Mouse (Mus musculus): ENCODE measurements around the gene Nlk. TPM values are rescaled to one million over a fixed set of nuclear protein-coding genes. Genes with fewer than 3 reads are reported as not detected.
A peak's percentile ranks its signal among the peaks of the same experiment; 100 is the strongest.

Nlk gene
- polyA plus RNA-seq, 1 experiment: 25.6 TPM

GRCm38 (mm10) chr11:78530001-78530400, 167.2 kb downstream of the Nlk start:
- Histone ChIP-seq H3K27ac (ENCODE audit: insufficient read depth, low read length) (no peak overlapping the region), H3K4me1 (ENCODE audit: control insufficient read depth, insufficient read depth, low read length) (peaks cover 9% of the 10 kb centered on the region), H3K4me3 (replicated peaks; ENCODE audit: insufficient read depth, low read depth, low read length) (no peak overlapping the region), H3K27me3 (ENCODE audit: control insufficient read depth, insufficient read depth, low read length) (no peaks in the 10 kb centered on the region)
- 86% methylated on average over 12 of the region's 12 CpGs for WGBS
- no peak for TF ChIP-seq POLR2A (IDR thresholded peaks at IDR 0.05; ENCODE audit: borderline replicate concordance, insufficient read depth, low read length)
- no peak for TF ChIP-seq CTCF (IDR thresholded peaks at IDR 0.05; ENCODE audit: borderline replicate concordance, insufficient read depth, low read depth, low read length)
- DNase-seq: no peak

GRCm38 (mm10) chr11:78528714-78529113, 168.5 kb downstream of the Nlk start:
- Histone ChIP-seq H3K27ac (ENCODE audit: insufficient read depth, low read length) (no peak overlapping the region), H3K4me1 (ENCODE audit: control insufficient read depth, insufficient read depth, low read length) (peaks cover 10% of the 10 kb centered on the region), H3K4me3 (replicated peaks; ENCODE audit: insufficient read depth, low read depth, low read length) (no peak overlapping the region), H3K27me3 (ENCODE audit: control insufficient read depth, insufficient read depth, low read length) (no peaks in the 10 kb centered on the region)
- TF ChIP-seq CTCF (IDR thresholded peaks at IDR 0.05; ENCODE audit: borderline replicate concordance, insufficient read depth, low read depth, low read length) (no peak), POLR2A (IDR thresholded peaks at IDR 0.05; ENCODE audit: borderline replicate concordance, insufficient read depth, low read length) (no peak)
- DNase-seq: no peak
- WGBS: 69% methylated on average over 9 of the region's 9 CpGs

DNA sequence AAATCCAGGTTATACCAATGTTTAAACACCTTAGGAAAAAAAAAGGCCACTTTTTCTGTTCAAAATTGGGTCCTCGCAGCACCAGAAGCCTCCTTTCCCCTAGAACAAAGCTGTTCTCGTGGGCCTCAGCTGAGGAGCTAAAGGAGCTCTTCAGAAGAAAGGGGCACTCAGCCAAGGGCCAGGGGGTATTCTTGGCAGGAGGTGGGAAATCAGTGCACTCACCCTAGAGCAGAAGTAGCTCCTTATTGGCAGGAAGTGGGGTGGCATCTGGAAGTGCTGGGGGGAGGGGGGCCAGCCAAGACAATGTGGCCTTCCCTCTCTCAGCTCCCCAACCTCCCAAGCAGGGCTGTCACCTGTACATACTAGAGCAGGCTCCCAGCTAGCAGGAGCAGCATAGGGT, 172.3 kb downstream of the Nlk start:
- 24% methylated on average over 2 of the region's 2 CpGs for WGBS
- Histone ChIP-seq H3K27me3 (ENCODE audit: control insufficient read depth, insufficient read depth, low read length) (no peaks in the 10 kb centered on the region), H3K4me3 (replicated peaks; ENCODE audit: insufficient read depth, low read depth, low read length) (no peak overlapping the region), H3K27ac (ENCODE audit: insufficient read depth, low read length) (no peak overlapping the region), H3K4me1 (ENCODE audit: control insufficient read depth, insufficient read depth, low read length) (peaks cover 3% of the 10 kb centered on the region; the same call in 1 of the 2 replicates)
- no peak for TF ChIP-seq CTCF (IDR thresholded peaks at IDR 0.05; ENCODE audit: borderline replicate concordance, insufficient read depth, low read depth, low read length)
- no peak for TF ChIP-seq POLR2A (IDR thresholded peaks at IDR 0.05; ENCODE audit: borderline replicate concordance, insufficient read depth, low read length)
- no peak for DNase-seq

GRCm38 (mm10) chr11:78523241-78523955, 173.8 kb downstream of the Nlk start:
- H3K27me3 ChIP-seq (ENCODE audit: control insufficient read depth, insufficient read depth, low read length): no peaks in the 10 kb centered on the region
- TF ChIP-seq POLR2A (IDR thresholded peaks at IDR 0.05; ENCODE audit: borderline replicate concordance, insufficient read depth, low read length) (no peak), CTCF (IDR thresholded peaks at IDR 0.05; ENCODE audit: borderline replicate concordance, insufficient read depth, low read depth, low read length) (no peak)
- peak overlapping the region; percentile 10; the same call in 1 of the 2 replicates for H3K27ac ChIP-seq (ENCODE audit: insufficient read depth, low read length)
- WGBS: 20% methylated on average over 9 of the region's 9 CpGs
- no peak overlapping the region for H3K4me3 ChIP-seq (replicated peaks; ENCODE audit: insufficient read depth, low read depth, low read length)
- peaks cover 3% of the 10 kb centered on the region; the same call in 1 of the 2 replicates for H3K4me1 ChIP-seq (ENCODE audit: control insufficient read depth, insufficient read depth, low read length)
- DNase-seq: no peak

DNA sequence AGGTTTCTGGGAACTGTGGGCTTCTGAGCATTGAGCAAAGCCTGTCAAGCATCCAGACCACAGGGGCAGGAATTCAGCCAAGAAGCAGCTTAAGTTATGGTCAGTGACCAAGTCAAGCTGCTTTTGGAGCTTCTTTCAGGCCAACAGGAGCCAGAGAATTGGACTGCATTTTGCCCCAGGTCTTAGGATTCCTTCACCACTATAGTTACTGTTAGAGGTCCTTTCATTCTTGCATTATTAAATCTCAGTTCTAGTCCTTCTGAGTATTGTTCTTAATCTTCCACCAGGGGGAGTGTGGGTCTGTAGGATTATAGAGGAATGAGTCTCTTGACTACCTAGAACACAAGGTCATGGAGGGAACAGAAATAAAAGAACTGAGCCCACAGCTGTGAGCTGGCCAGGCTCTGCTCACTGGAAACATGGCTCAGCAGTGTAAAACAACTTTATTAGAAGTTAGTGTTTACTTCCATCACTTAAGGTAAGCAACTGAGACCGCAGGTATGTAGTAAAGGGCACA, 174.6 kb downstream of the Nlk start:
- no peak overlapping the region for H3K27ac ChIP-seq (ENCODE audit: insufficient read depth, low read length)
- 94% methylated on average over 1 of the region's 1 CpGs for WGBS
- peaks cover 3% of the 10 kb centered on the region; the same call in 1 of the 2 replicates for H3K4me1 ChIP-seq (ENCODE audit: control insufficient read depth, insufficient read depth, low read length)
- H3K4me3 ChIP-seq (replicated peaks; ENCODE audit: insufficient read depth, low read depth, low read length): no peak overlapping the region
- no peak for TF ChIP-seq POLR2A (IDR thresholded peaks at IDR 0.05; ENCODE audit: borderline replicate concordance, insufficient read depth, low read length)
- peak; percentile 2; the same call in 1 of the 2 replicates for TF ChIP-seq CTCF (IDR thresholded peaks at IDR 0.05; ENCODE audit: borderline replicate concordance, insufficient read depth, low read depth, low read length)
- no peak for DNase-seq
- no peaks in the 10 kb centered on the region for H3K27me3 ChIP-seq (ENCODE audit: control insufficient read depth, insufficient read depth, low read length)

DNA sequence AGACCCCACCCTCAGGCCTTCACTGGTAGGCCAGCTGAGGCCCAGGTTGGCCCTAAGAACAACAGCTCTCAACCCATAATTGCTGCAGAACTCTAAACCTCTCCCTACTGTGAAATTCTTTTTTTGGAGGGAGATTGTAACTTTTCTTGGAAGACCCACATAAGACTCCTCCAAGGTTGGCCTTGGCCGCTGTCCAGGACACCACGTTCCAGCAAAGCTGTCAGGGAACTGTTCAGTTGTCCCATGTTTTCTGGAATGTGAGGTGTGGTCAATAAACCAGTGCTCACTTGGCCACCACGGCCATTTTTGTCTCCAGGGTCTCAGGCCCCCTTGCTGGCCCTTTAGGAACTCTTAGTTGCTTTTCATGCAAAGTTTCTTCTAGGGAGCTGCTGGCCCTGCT, 175.3 kb downstream of the Nlk start:
- no peaks in the 10 kb centered on the region for H3K27me3 ChIP-seq (ENCODE audit: control insufficient read depth, insufficient read depth, low read length)
- 52% methylated on average over 3 of the region's 3 CpGs for WGBS
- H3K27ac ChIP-seq (ENCODE audit: insufficient read depth, low read length): no peak overlapping the region; the same call in 1 of the 2 replicates
- DNase-seq: no peak
- H3K4me1 ChIP-seq (ENCODE audit: control insufficient read depth, insufficient read depth, low read length): peaks cover 3% of the 10 kb centered on the region; the same call in 1 of the 2 replicates
- no peak overlapping the region for H3K4me3 ChIP-seq (replicated peaks; ENCODE audit: insufficient read depth, low read depth, low read length)
- TF ChIP-seq POLR2A (IDR thresholded peaks at IDR 0.05; ENCODE audit: borderline replicate concordance, insufficient read depth, low read length) (no peak), CTCF (IDR thresholded peaks at IDR 0.05; ENCODE audit: borderline replicate concordance, insufficient read depth, low read depth, low read length) (no peak)

DNA sequence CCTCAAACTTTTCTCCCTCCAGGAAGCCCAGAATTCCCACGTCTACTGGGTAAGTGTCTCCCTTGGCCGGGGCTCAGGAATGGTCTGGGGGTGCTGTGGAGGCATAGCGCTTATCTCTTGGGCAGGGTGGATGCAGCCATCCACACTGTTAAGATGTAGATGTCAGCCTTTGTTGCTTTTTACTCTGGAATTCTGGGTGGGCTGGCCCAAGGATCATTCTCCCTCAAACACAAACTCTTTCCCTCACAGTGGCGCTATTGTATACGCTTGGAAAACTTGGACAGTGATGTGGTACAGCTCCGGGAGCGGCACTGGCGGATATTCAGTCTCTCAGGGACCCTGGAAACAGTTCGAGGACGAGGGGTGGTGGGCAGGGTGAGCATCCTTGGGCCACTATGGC, 178.2 kb downstream of the Nlk start:
- Histone ChIP-seq H3K4me1 (ENCODE audit: control insufficient read depth, insufficient read depth, low read length) (peaks cover 9% of the 10 kb centered on the region; the same call in 1 of the 2 replicates), H3K27me3 (ENCODE audit: control insufficient read depth, insufficient read depth, low read length) (no peaks in the 10 kb centered on the region), H3K4me3 (replicated peaks; ENCODE audit: insufficient read depth, low read depth, low read length) (no peak overlapping the region), H3K27ac (ENCODE audit: insufficient read depth, low read length) (no peak overlapping the region)
- WGBS: 79% methylated on average over 10 of the region's 10 CpGs
- no peak for DNase-seq
- TF ChIP-seq POLR2A (IDR thresholded peaks at IDR 0.05; ENCODE audit: borderline replicate concordance, insufficient read depth, low read length): no peak
- no peak for TF ChIP-seq CTCF (IDR thresholded peaks at IDR 0.05; ENCODE audit: borderline replicate concordance, insufficient read depth, low read depth, low read length)

Other genes starting within 250 kb of the Nlk start
- 15.2 and 15.4 TPM in 2 replicates for gene Slc46a1, start 231.7 kb downstream of the Nlk start, polyA plus RNA-seq (2012; rRNA removed)
- gene Sarm1, start 199.6 kb downstream of the Nlk start, polyA plus RNA-seq (2012; rRNA removed): 29.0 and 32.0 TPM in 2 replicates
- gene Vtn, start 198.3 kb downstream of the Nlk start, polyA plus RNA-seq (2012; rRNA removed): 142 and 143 TPM in 2 replicates
- gene Sebox, start 193.9 kb downstream of the Nlk start, polyA plus RNA-seq (2012; rRNA removed): 14.7 and 17.3 TPM in 2 replicates
- 67.9 and 69.5 TPM in 2 replicates for gene Tmem199, start 185.2 kb downstream of the Nlk start, polyA plus RNA-seq (2012; rRNA removed)
- 133 TPM in 2 replicates for gene Poldip2, start 185.2 kb downstream of the Nlk start, polyA plus RNA-seq (2012; rRNA removed)
- 36.7 and 38.0 TPM in 2 replicates for gene Tnfaip1, start 161.0 kb downstream of the Nlk start, polyA plus RNA-seq (2012; rRNA removed)
- gene Ift20, start 161.0 kb downstream of the Nlk start, polyA plus RNA-seq (2012; rRNA removed): 83.7 and 91.8 TPM in 2 replicates
- 15.6 and 15.9 TPM in 2 replicates for gene Tmem97, start 146.6 kb downstream of the Nlk start, polyA plus RNA-seq (2012; rRNA removed)
- gene Ccnq, start 54.4 kb upstream of the Nlk start, polyA plus RNA-seq (2012; rRNA removed): 30.8 and 31.2 TPM in 2 replicates
- gene Lyrm9, start 129.2 kb upstream of the Nlk start, polyA plus RNA-seq (2012; rRNA removed): 22.6 and 32.9 TPM in 2 replicates
- 0.63 and 0.65 TPM in 2 replicates for gene Nos2, start 223.4 kb upstream of the Nlk start, polyA plus RNA-seq (2012; rRNA removed)